Mouse (Mus musculus) brain, embryonic 14.5 days (tissue): ENCODE data around the gene Slc39a11.

Experiments used
- CTCF ChIP-seq: fragments of 200-500 bp; IDR thresholded peaks from 2 replicates; pipeline ENCODE4 v1.5.1; 2012; ENCODE audit warnings: inconsistent platforms, mild to moderate bottlenecking, moderate library complexity, borderline replicate concordance; ENCODE audit not compliant: insufficient read depth, insufficient read length; ENCODE audit errors: extremely low read depth
- POLR2A ChIP-seq: fragments of 200-500 bp; IDR thresholded peaks from 2 replicates; pipeline ENCODE4 v1.6.1; 2012; ENCODE audit warnings: mild to moderate bottlenecking, inconsistent platforms, borderline replicate concordance; ENCODE audit not compliant: poor library complexity, insufficient read depth, insufficient read length, severe bottlenecking; ENCODE audit errors: extremely low read depth

DNA sequence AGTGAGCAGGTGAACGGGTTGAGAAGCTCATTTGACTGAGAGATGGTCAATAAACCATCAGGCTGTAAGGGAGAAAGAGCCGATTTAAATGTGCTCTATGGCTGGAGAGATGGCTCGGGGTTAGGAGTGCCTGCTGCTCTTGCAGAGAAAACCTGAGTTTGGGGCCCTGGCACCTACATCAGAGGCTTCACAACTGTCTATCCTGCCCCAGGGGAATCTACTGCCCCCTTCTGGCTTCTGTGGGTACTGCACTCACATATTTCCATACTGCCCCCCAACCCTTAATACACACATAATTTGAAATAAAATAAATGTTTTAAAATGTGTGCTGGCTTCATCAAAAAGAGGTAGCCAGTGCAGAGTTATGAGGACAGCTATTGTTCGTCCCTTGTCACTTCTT lies 237.3 kb downstream of the Slc39a11 start:
- peak; percentile 48 for TF ChIP-seq CTCF
- TF ChIP-seq POLR2A, result no peak
